Mouse (Mus musculus): ENCODE data around the gene Irs2.
A peak's percentile ranks its signal among the peaks of the same experiment; 100 is the strongest.

- TF ChIP-seq CTCF (IDR thresholded peaks at IDR 0.05; ENCODE audit: borderline replicate concordance, extremely low read depth, insufficient read depth, insufficient read length) (peak; percentile 42; the same call in 1 of the 2 replicates), POLR2A (IDR thresholded peaks at IDR 0.05; ENCODE audit: borderline replicate concordance, extremely low read depth, insufficient read depth, insufficient read length, poor library complexity, severe bottlenecking) (no peak)
These were observed 54.8 kb downstream of the Irs2 start for GRCm38 (mm10) chr8:10953346-10954053.
